Mouse (Mus musculus) cortical plate, adult 2 months (tissue): ENCODE results near the gene Slc22a30.
"Not testable (repeated sequence)": the region's sequence is repeated elsewhere in the genome, so short reads cannot be mapped to it uniquely, and the experiment has no call there.

Experiments used
- CTCF ChIP-seq: fragments of 200-500 bp; IDR thresholded peaks from 2 replicates; pipeline ENCODE4 v1.5.1; 2011; ENCODE audit warnings: mild to moderate bottlenecking, control low read depth, low read length; ENCODE audit not compliant: insufficient read depth; ENCODE audit errors: extremely low read depth
- POLR2A ChIP-seq: fragments of 200-500 bp; IDR thresholded peaks from 2 replicates; pipeline ENCODE4 v1.6.1; 2011; ENCODE audit warnings: mild to moderate bottlenecking, low read length, control low read depth; ENCODE audit not compliant: insufficient read depth; ENCODE audit errors: extremely low read depth

GRCm38 (mm10) chr19:8407290-8408021 lies 2.5 kb upstream of the Slc22a30 start:
- TF ChIP-seq POLR2A, CTCF: not testable (repeated sequence)
